Mouse (Mus musculus): Measurements from ENCODE around the gene Akr1b8.
"Not testable (repeated sequence)": the region's sequence is repeated elsewhere in the genome, so short reads cannot be mapped to it uniquely, and the experiment has no call there.

Gene Akr1b8

DNA sequence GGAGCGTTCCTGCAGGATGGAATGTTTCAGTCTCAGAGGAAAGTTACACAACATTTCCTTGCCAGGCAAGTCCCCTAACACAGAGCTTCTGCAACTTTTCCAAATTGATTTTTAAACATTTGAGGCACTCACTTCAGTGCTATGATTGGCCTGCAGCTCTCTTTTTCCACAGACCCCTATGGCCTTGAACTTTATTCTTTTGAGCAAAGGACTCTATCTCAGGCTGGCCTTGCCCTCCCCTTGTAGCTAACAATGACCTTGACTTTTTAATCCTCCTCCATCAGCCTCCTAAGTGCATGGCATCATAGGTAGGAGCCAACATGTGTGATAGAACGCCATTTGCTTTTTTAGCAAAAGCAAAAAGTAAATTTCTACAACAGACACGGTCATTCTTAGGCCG, 52.8 kb downstream of the Akr1b8 start:
- DNase-seq: no peak

DNA sequence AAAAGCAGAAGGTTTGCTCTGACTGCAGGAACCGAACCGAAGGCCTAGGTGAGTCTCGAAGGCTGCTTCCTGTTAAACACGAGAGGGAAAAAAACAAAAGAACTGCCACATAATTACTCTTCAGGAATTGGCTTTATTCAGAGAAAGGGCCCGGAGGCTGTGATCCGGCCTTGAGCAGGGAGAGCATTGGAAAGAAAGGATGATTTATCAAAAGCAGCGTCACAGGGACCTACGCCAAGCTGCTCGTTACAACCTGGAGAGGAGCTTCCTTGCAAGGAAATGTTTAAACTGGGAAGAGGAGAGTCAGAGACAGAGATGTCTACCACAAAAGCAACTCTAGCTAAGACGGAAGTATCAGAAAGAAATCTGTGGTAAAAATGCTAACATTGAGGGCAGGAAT, 53.5 kb downstream of the Akr1b8 start:
- DNase-seq: no peak

DNA sequence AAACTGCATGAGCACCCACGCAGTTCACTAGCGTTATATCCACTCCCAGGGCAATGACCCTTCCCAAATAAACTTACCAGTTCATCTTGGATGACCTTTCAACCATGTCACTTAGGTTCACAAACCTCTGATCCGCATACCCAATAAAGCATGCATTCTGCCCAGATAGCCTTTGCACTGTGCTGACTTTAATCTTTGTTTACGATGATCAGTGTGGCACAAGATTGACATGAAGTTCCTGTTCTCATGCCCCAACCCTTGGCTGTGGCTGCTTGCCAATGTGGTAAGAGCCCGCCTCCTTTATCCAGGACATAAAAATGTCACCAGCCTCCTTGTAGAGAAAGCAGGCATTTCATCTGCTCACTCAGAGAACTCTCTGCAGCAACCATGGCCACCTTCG, 58.1 kb downstream of the Akr1b8 start, which contains the start of gene Akr1b7:
Gene Akr1b7, plus strand, starts transcription at position 312 of the 400 bp plus-strand sequence.
- DNase-seq: no peak

DNA sequence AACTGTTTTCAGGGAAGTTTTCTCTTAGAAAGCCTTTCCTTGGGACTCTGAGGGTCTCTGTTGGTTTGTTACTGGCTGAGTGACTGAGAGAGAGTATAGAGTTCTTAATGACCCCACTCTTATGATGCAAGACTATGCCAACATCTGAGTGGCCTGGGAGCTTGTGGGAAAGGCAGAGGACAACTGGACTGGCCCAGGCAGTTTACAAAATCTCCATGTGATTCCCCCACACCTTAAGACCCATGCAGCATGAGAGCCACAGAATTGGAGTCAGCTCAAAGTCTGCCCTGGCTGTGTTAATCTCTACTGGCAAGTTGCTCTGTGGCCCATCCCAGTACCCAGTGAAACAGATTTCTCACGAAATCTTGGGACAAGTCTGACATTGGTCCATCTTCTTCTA, 58.8 kb downstream of the Akr1b8 start:
- DNase-seq: no peak

DNA sequence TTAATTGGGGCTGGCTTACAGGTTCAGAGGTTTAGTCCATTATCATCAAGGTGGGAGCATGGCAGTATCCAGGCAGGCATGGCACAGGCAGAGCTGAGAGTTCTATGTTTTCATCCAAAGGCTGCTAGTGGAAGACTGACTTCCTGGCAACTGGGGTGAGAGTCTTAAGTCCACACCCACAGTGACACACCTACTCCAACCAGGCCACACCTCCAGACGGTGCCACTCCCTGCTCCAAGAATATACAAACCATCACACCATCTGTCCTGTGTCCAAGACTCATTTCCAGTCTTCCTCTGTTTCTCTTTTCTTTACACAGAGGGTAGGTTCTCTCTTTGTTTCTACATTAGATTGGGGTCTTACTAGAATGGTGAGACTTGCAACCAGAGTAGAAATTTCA, 59.5 kb downstream of the Akr1b8 start:
- DNase-seq: not testable (repeated sequence)

DNA sequence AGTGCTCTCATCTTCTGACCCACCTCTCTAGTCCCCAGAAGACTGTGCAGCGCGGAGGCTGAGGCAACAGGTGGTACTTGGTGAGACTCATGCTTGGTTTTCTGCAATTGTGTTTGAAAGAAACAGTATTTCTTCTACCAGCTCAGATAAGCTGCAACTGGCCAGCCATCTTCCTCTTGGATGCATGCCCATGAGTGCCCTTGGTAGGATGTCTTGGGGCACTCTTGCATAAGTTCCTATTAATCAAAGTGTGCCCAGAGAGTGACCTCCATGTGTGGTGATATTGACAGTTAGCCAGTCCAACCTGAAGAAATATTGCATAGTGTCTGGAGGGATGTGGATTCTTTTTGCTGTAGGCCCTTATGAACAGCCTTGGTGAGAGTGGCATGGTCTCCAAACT, 62.6 kb downstream of the Akr1b8 start:
- no peak for DNase-seq

Data from liver (tissue).